Mouse (Mus musculus) ES-E14 (cell line): ENCODE results near the gene Smarcd2. TPM values are rescaled to one million over a fixed set of nuclear protein-coding genes. Genes with fewer than 3 reads are reported as not detected.
A peak's percentile ranks its signal among the peaks of the same experiment; 100 is the strongest.

Experiments used
- DNase-seq: peaks from one replicate; pipeline ENCODE4 v3.0.0-alpha.2; 2013; ENCODE audit warnings: low read depth, low spot score
- H3K27ac ChIP-seq: 2 replicates; pipeline ENCODE4 v1.5.1; 2012; ENCODE audit warnings: low read depth, mild to moderate bottlenecking, low read length, moderate library complexity, mixed read lengths; ENCODE audit not compliant: poor library complexity, insufficient read depth, severe bottlenecking
- H3K36me3 ChIP-seq: 2 replicates; pipeline ENCODE4 v1.6.1; 2012; ENCODE audit warnings: mild to moderate bottlenecking, low read length, moderate library complexity, mixed read lengths; ENCODE audit not compliant: control insufficient read depth, poor library complexity, insufficient read depth, severe bottlenecking
- H3K4me1 ChIP-seq, 2 experiments: fragments of 150-350 bp in 1 of 2; sonication (generic) in 1 of 2; 2 replicates each; pipeline ENCODE4 v1.6.1; 2012; ENCODE audit warnings: low read length in 2 of 2, mild to moderate bottlenecking in 1 of 2, mixed read lengths in 1 of 2; ENCODE audit not compliant: control insufficient read depth in 2 of 2, insufficient read depth in 2 of 2, poor library complexity in 1 of 2
- H3K4me3 ChIP-seq, 2 experiments: fragments of 150-350 bp in 1 of 2; sonication (generic) in 1 of 2; 2 replicates each; pipeline ENCODE4 v1.5.1; 2012; ENCODE audit warnings: low read length in 2 of 2, low read depth in 1 of 2, mild to moderate bottlenecking in 1 of 2, mixed read lengths in 1 of 2; ENCODE audit not compliant: insufficient read depth in 1 of 2, poor library complexity in 1 of 2, severe bottlenecking in 1 of 2
- H3K9ac ChIP-seq: 2 replicates; pipeline ENCODE4 v1.6.1; 2012; ENCODE audit warnings: low read depth, mild to moderate bottlenecking, low read length, mixed read lengths; ENCODE audit not compliant: poor library complexity, insufficient read depth, severe bottlenecking
- H3K9me3 ChIP-seq: fragments of 150-350 bp; sonication (generic); 2 replicates; pipeline ENCODE4 v1.6.1; 2012; ENCODE audit warnings: low read depth, mild to moderate bottlenecking, low read length; ENCODE audit not compliant: control insufficient read depth, insufficient read depth
- CHD2 ChIP-seq: IDR thresholded peaks from 2 replicates; pipeline ENCODE4 v1.6.1; 2014; ENCODE audit warnings: mild to moderate bottlenecking, low read depth, low read length, inconsistent platforms
- HCFC1 ChIP-seq: IDR thresholded peaks from 2 replicates; pipeline ENCODE4 v1.6.1; 2012; ENCODE audit warnings: low read length, inconsistent platforms, borderline replicate concordance; ENCODE audit not compliant: insufficient read depth
- MAFK ChIP-seq: IDR thresholded peaks from 2 replicates; pipeline ENCODE4 v1.6.1; 2014; ENCODE audit warnings: mild to moderate bottlenecking, low read depth, low read length, inconsistent platforms; ENCODE audit not compliant: insufficient read depth
- ZC3H11A ChIP-seq: IDR thresholded peaks from 2 replicates; pipeline ENCODE4 v1.6.1; 2012; ENCODE audit warnings: low read depth, mild to moderate bottlenecking, inconsistent platforms, low read length, borderline replicate concordance
- ZNF384 ChIP-seq: IDR thresholded peaks from 2 replicates; pipeline ENCODE4 v1.6.1; 2012; ENCODE audit warnings: low read depth, low read length, inconsistent platforms
- in situ Hi-C, 2 experiments: fragments of 600-800 bp; cut with MboI; formaldehyde crosslinking; loops; one replicate each; pipeline ENCODE4 v1.15.1; 2025; ENCODE audit warnings: low sequenced_read_pairs in 2 of 2, inconsistent platforms in 1 of 2; ENCODE audit not compliant: unreplicated experiment in 2 of 2
- total RNA-seq: library from RNA; depleted of rRNA; stranded (reverse); fragments of 300-350 nt; gene quantifications from 2 replicates; pipeline ENCODE4 v1.2.3, GENCODE M21; 2012; rRNA removed

Gene Smarcd2
- total RNA-seq, result 45.0 and 47.7 TPM in 2 replicates

DNA sequence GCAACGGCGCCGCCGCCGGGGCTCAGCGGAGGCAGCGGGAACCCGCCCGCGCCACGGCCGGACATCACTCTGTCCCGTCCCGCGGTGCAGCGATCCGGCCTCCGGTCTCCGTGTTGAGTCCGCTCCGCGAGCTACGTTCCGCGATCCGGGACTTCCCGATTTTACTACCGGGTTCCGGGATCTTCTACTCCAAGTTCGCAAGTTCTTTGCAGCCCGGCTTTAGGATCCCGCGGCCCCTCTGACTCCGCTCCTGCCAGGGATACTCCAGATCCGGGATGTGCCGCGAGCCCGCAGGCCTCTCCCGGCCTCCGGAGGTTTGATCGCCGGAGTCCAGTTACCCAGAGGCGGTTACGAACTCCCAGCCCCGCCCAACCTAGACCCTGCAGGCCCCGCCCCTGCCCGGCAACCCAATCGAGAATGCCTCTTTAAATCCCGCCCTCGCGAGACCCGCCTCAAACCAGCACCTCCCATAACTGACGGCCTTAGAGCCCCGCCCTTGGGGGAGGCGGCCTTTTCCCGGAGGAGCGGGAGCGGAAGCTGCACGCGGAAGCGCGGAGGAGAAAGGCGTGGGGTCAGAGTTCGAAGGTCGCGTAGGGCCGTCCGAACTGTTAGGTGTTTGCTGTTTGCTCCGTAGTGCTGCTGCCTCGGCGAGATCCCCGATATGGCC, at the start of gene Smarcd2:
TSS of gene Smarcd2 (minus strand) at position 329 of the 667 bp plus-strand sequence.
- H3K4me3 ChIP-seq, result peak within 1 kb of the TSS; percentile 78 to 88
- no peaks in the 10 kb centered on the region for H3K9me3 ChIP-seq
- H3K27ac ChIP-seq, result peak within 1 kb of the TSS; percentile 96
- TF ChIP-seq CHD2 (peak; percentile 98), MAFK (no peak), HCFC1 (0 out of 2 replicates have a peak, but pooled peaks have one; percentile 64), ZNF384 (peak; percentile 6; the same call in 1 of the 2 replicates)
- peak; percentile 99 for DNase-seq
- no peaks in the 10 kb centered on the region for H3K36me3 ChIP-seq
- peaks cover 6 to 23% of the 10 kb centered on the region in 2 experiments for H3K4me1 ChIP-seq
- H3K9ac ChIP-seq, result peak within 1 kb of the TSS; percentile 93
- in situ Hi-C loops, result no loop called here

GRCm38 (mm10) chr11:106318406-106319366, 45.9 kb upstream of the Smarcd2 start:
- Histone ChIP-seq H3K4me3 (no peak overlapping the region), H3K9me3 (no peaks in the 10 kb centered on the region), H3K4me1 (peaks cover 4 to 10% of the 10 kb centered on the region in 2 experiments; a peak in 3 of 4 replicates), H3K27ac (no peak overlapping the region), H3K36me3 (no peaks in the 10 kb centered on the region), H3K9ac (no peak overlapping the region)
- in situ Hi-C loops, result no loop called here
- DNase-seq, result no peak
- TF ChIP-seq HCFC1 (no peak), CHD2 (no peak), ZNF384 (no peak), MAFK (no peak), ZC3H11A (no peak)

DNA sequence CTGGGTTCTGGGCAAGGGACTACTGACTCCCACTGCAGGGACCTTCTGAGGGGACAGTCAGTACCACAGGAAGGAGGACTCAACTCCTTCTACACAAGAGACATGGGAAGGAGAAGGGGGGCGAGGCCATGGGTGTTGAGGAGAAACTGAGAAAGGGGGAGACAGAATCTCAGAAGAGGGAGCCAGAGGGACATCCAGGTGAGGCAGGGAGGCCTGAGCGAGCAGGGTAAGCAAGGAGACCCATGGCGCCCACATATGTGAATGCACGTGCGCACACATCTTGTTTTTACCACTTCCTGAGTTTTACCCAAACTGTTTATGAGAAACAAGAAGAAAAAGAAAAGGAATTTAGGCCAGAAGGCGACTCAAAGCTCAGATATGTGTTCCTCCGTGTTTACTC, 45.0 kb upstream of the Smarcd2 start:
- Histone ChIP-seq H3K4me1 (peaks cover 4 to 15% of the 10 kb centered on the region in 2 experiments; a peak in 3 of 4 replicates), H3K36me3 (no peaks in the 10 kb centered on the region), H3K9me3 (no peaks in the 10 kb centered on the region), H3K9ac (no peak overlapping the region), H3K4me3 (no peak overlapping the region), H3K27ac (no peak overlapping the region)
- in situ Hi-C loops, result no loop called here
- DNase-seq, result no peak
- TF ChIP-seq MAFK, result no peak
- no peak for TF ChIP-seq HCFC1

DNA sequence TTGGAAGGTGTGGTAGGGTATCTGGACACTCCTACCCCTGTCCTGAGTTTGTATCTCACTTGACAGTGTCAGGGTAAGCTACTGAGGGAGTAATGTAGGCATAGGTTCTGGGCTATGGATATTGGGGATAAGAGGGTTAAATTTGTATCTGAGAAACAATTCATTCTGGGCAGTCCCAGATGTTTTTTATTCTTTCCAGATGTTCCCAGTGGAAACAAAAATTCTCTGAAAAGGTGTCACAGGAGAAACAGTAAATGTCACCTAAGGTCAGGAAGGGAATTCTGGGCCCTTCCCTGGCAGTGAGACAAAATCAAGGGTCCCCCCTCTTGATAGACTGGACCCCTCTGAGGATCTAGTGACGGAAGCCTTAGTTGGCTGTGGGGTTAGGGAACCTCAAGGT, 43.6 kb upstream of the Smarcd2 start:
- in situ Hi-C loops, result no loop called here
- Histone ChIP-seq H3K27ac (no peak overlapping the region), H3K36me3 (no peaks in the 10 kb centered on the region), H3K9ac (no peak overlapping the region), H3K4me3 (no peak overlapping the region), H3K4me1 (peaks cover 4 to 15% of the 10 kb centered on the region in 2 experiments; a peak in 3 of 4 replicates), H3K9me3 (no peaks in the 10 kb centered on the region)
- no peak for DNase-seq
- no peak for TF ChIP-seq HCFC1
- no peak for TF ChIP-seq ZC3H11A
- TF ChIP-seq CHD2, result no peak
- no peak for TF ChIP-seq ZNF384
- TF ChIP-seq MAFK, result no peak
